Mouse (Mus musculus) WW6 (cell line): ENCODE data around the gene Dtx1.

Experiments used
- DNase-seq: peaks from one replicate; pipeline ENCODE4 v3.0.0-alpha.2; 2013; ENCODE audit warnings: low read depth, low spot score

The Dtx1 gene

DNA sequence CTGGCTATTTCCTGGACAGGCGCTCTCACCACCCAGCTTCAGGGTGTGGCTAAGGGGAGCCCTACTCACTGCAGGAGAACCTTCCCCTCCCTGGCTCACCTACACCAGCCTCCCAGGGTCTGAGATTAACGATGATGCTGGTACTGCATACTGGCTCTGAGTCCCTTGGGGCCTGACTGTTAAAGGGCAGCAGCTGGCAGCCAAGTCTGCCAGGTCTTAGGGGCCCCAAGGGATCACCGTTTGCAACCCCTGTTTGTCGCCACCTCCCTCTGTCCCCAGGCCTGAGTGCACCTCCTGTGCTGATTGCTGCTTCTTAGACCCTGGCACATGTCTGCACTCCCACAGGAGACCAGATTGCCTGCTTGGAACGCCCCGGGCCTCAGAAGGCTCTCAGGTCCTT is 7.3 kb downstream of the Dtx1 start:
- no peak for DNase-seq

DNA sequence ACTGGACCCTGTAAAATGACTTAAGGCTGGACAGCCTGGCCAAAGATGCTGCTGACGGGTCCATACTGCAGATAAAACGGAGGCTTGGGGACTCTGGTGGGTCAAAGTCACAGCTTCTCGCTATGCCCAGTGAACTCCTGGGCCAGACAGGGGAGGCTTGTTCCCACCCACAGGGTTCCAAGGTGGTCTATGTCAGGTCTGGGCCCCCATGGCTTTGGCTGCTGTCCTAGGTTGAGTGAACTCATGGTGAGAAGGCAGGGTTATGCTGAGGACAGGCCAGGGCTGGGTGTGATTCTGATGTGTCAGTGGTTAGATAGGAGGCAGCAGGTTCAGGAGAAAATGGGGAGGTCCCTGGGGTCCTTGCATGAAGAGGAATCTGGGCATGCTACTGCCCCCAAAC is 8.1 kb downstream of the Dtx1 start:
- DNase-seq, result no peak

DNA sequence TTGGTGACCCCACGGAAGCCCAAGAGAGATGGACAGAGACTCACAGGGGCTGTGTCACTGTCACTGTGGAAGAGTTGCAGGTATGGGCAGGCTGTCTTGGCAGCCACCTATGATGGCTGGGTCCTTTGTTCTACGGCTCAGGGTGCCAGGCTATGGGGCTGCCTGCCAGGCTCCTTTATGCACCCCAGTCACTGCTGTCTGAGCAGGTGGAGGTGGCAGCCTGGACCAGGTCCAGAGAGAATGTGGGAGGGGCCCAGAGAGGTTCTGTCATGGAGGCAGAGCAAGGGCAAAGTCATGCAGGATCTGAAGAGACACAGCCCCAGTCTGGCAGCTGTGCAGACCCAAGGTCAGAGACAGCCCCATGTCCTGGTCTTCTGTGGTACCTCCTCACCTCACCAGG is 8.8 kb downstream of the Dtx1 start:
- DNase-seq, result no peak

DNA sequence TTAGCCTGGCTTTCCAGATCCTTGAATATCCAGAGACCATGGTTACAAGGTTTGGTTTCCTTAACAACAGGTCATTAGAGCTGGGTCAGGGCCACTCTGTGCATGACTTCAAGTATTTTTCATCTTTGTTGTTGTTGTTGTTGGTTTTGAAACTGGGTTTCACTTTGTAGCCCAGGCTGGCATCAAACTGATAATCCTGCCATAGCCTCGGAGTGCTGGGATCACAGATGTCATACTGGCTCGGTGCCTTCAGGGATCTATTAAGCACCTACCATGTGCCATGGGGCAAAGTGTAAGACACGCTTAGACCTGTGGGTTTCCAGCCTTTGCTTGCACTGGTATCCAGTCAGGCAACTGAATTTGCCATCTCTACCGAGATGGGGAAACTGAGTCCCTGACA is 9.3 kb downstream of the Dtx1 start:
- no peak for DNase-seq

DNA sequence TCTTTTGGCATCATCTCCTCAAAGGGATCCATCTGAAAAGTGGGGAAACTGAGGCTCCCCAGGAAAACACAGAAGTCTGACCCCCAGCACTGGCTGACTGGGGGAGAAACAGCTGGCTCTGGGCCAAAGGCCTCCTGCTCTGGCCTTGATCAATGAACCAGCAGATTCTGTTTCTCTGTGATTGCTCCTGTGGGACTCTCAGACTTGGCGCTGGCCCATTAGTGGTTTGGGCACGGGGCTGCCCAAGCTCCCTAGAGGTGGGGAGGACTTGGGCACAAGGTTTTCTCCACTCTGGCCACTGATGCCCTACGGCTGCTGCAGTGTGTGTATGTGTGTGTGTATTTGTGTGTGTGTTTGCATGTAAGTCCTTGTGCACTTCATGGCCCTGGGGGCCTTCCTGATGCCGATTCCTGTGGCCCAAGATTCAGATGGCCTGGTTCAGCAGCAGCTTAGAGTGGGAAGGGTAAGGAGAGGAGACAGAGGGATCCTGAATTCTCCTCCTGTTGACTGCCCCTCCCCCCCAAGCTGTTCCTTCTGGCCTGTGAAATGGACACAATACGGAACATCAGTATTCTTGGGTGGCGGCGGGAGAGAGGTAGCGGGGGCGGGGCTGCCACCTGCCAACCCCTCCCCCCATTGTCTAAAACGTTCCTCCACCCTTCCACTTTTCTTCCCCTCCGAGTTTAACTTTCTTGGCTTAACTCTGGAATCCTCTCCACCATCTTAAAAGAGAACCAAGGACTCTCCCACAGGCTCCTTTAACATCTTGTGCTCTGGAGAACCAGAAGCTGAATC is 10.5 kb downstream of the Dtx1 start:
- DNase-seq, result no peak

DNA sequence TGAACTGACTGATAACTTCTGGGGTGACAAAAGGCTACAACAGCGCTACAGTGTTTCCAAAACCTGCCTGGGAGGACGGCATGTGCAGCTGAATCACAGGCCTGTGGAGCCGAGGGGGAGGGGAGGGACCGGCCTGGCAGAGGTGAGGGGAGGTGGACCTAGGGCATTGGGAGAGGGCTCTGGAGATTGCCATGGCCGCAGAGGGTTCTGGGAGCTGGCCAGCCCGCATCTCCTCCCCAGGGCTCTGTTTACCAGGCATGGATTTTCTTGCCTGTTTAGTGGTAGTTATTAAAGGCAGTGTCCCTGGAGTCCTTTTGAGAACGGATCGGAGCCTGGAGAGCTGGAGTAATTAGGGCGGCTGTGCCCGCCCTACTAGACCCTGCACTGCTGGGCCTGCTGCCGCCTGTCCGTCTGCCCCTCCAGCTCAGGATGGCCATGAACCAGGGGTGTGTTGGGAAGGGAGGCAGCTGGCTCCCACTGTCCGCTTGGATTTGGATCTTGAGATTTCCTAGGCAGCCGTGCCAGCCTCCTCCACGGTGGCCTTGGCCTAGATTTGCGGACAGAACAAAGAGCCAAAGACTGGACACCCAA is 12.8 kb downstream of the Dtx1 start:
- DNase-seq, result no peak

DNA sequence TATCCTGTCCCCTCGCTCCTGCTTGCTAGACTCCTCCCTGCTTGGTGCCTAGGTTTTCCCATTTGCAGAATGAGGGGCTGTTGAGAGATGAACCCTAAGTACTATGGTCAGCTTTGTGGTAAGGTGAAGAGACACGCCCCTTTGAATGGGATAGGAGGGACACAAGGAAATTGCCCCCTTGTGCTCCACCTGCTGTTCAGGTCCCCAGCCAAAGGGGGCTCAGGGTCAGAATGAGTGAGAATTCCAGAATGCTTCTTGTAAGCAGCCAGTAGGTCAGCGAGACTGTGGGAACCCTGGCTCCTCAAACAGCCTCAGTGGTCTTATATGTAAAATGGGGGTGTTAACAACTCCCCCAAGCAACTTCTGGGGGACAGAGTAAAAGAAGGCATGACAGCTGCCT is 13.5 kb downstream of the Dtx1 start:
- no peak for DNase-seq

DNA sequence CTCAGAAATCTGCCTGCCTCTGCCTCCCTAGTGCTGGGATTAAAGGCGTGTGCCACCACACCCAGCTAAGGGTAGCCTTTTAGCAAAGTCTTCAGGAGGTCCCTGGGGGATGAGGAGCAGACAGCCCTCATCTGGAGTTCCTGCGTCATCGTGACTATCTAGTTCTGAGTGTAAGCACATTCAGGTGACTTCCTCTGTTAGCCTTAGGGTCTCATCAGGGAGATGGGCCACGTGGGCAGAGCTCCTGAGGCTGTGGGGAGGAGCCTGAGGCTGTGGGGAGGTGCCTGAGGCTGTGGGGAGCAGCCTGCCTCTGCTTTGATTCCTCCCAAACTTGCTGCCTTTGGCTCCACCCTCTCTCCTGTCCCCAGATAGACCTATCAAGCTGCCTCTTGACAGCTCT is 14.9 kb downstream of the Dtx1 start:
- no peak for DNase-seq

DNA sequence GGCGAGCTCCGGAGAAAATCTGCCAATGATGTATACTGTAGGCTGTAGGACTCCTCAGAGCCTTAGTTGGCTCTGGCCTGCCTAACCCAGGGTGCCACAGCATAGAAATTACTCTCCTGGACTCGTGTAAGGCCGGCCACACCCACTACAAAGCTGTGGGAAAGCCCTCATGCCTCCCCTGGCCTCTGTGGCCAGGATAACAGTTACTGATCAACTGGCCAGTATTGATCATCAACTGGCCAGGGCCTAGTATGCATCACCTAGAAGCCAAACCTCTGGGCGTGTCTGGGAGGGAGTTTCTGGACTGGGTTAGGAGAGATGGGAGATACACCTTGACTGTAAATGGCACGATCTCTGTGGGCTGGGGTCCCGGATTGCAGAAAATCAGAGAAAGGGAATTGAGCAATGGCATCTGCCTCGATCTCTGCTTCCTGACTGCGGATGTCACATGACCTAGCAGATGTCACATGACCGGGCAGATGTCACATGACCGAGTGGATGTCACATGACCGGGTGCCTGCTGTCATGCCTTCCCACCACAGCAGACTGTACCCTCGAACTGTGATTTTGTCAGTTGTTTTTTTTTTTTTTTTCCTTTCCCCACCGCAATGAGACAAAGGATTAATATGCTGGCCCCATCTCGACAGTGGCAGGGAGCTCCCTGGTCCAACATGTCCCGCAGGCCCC is 15.5 kb downstream of the Dtx1 start:
- DNase-seq, result no peak

DNA sequence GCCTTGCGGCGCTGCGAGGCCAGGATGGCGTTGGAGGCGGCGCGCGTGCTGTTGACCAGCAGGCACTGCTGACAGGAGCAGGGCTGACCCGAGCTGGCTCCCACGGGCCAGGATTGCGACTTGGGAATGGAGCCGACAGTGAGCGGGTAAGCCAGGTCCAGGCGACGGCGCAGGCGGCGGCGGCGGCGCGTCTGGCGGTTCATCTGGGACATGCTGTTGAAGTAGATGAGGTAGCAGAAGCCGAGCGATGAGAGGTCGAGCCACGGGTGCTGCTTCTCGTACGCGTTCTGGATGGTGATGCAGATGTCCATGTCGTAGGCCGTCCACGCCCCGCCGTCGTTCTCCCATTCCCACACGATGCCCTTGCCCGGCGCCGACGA is 17.0 kb downstream of the Dtx1 start:
- no peak for DNase-seq

DNA sequence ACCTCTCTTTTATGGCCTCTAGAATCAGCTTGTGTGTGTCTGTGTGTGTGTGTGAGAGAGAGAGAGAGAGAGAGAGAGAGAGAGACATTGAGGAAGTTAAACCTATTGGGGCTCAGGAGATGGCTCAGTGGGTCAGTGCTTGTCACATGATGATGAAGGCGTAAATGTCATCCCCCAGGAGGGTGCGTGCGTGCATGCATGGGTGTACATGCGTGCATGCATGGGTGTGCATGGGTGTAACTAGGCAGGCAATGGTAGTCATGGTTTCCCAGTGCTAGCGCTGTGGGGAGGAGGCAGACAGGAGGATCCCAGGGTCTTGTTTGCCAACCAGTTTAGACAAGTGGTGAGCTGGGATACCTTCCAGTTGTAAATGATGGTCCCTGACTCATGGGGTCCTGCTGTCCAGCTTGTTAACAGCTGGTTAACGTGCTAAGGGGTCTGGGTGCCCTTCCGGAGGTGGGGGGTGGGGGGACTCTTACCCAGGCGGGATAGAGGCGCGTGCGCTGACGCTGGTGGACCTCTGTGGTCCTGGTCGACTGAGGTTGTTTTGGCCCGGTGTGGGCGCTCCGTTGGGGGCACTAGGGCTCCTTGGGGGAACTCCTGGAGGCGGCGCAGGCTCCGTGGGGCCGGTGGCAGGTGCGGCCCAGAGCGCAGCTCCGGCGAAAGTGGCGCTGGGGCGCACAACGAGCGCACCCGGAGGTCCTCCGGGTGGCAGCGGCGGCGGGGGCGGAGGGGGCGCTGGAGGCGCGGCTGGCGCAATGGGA is 17.6 kb downstream of the Dtx1 start:
- no peak for DNase-seq

DNA sequence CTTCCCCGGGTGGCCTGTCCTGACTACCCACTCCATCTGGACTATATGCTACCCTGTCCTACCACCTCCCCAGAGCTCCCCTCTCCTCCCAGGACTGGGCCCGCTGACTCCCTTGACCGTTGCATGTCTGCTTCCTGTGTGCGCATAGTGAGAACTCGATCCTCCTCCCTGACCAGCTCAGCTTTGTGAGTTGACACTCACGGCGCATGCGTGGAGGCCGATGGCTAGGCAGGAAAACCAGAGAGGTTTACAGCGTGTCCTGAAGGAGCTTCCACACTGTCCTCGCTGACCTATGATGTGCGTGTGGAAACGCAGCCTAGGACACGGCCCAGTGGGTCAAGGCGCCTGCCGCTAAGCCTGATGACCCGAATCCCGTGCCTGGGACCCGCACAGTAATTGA is 19.7 kb downstream of the Dtx1 start:
- no peak for DNase-seq

DNA sequence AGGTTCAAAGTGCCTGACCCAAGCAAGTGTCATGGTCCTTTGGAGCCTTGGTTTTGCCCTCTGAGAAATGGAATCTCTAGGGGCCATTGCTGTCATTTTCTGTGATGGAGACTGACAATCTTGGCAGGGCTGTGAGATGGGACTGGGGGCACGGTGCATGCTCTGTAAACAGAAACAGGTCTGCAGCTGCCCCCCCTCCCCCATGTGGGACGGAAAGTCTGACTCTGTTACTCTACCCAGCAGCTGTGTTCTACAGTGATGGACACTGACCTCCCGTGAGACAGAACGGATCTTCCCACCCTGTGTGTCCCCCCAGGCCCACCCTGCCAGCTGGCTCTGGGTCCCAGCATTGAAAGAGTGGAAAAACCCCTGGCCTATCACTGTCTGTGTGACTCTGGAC is 21.3 kb downstream of the Dtx1 start:
- no peak for DNase-seq

DNA sequence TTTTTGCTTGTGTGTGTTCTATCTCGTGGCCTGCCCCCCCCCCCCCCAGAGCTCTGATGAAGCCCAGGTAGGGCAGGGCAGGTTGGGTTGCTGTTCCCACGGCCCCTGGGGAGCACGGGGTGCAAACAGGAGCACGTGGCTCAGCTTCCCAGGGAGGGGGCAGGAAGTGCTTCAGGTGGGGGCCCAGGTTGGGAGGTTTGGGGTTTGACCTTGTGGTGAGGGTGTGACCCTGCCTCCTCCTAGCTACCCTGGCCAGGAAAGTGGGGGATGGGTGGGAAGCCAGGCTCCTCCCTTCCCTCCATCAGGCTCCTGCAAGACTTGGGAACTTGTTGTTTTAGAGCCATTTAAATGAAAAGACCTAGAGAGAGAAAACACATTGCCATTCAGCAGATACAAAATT is 23.3 kb downstream of the Dtx1 start:
- no peak for DNase-seq

DNA sequence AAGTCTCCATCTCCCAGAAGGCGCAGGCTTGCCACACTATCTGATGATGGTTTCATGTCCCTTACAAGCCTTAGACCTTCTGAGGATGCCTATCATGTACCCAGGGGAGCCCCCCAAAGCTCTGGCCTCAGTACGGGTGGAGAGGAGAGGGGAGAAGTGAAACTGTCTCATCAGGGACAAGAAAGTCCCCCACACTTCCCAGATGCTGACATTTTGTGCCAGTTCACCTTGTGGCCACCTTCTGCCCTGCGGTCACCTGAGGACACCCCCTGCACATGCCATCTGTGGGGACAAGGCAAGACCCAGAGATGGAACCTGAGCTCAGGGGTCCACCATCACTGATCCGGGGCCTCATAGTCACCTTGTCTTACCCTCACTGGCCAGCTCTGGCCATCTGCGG is 23.8 kb downstream of the Dtx1 start:
- no peak for DNase-seq

DNA sequence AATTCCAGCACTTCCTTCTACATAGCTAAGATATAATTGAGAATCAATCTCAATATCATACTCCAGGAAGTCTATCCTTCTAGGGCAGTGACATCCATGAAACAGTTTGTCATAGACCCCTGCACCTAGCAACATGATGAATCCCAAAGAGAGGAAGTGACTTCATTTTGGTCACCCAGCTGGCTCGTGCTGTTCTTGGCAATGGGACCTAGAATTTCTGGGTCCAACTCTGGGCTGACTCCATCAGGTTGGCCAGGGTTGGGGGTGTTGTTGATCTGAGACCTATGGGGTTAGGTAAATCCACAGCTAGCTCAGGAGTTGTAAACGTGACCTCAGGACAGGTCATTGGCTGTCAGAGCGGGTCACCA is 24.3 kb downstream of the Dtx1 start:
- DNase-seq, result no peak

DNA sequence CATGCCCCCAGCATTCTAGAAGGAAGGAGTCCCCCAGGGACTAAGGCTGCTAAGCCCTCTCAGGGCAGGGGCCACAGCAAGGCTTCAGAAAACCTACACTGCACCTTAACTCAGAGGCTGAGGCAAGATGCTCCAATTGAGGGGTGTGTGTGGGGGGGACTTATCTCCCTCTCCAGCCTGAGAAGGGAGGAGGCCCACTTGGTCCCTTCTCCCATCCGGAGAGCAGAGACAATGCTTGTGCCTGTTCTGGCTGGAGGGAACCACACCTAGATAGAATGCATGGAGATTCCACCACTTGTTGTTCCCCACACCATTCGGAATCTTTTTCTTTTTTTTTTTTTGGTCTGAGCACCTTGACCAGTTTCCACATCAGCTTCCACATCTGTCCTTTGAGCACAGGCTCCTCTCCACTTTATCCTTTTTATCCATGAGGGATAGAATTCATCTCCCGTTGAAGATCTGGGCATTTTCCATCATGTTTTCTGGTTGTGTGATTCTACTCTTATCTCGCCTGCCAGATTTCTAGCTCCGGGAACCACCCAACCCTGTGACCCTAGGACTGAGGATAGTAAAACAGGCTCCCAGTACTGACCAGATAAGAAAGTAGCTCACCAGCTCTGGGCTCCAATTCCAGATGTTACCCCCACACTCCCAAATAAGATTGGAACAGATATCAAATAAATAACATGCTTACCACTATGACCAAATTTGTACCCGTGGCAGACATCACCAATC is 24.8 kb downstream of the Dtx1 start:
- no peak for DNase-seq

DNA sequence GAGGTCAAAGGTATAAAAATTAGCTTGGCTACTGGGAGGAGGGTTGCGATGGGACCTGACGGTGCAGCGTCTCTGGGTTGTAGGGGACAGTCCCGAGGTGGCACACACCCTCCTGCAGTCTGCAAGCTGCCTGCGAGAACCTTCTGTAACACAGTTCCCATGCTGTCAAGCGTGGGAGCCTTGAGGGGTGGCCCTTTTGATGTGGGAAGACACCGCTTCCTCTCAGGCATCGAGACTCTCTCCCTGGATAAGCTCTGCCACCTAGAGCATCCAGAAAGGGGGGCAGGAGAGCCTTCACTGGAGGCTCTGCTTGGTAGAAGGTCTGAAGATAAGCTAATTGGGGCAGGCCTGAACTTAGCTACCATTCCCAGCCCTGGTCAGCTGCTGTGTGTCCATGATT is 26.0 kb downstream of the Dtx1 start:
- DNase-seq, result no peak

DNA sequence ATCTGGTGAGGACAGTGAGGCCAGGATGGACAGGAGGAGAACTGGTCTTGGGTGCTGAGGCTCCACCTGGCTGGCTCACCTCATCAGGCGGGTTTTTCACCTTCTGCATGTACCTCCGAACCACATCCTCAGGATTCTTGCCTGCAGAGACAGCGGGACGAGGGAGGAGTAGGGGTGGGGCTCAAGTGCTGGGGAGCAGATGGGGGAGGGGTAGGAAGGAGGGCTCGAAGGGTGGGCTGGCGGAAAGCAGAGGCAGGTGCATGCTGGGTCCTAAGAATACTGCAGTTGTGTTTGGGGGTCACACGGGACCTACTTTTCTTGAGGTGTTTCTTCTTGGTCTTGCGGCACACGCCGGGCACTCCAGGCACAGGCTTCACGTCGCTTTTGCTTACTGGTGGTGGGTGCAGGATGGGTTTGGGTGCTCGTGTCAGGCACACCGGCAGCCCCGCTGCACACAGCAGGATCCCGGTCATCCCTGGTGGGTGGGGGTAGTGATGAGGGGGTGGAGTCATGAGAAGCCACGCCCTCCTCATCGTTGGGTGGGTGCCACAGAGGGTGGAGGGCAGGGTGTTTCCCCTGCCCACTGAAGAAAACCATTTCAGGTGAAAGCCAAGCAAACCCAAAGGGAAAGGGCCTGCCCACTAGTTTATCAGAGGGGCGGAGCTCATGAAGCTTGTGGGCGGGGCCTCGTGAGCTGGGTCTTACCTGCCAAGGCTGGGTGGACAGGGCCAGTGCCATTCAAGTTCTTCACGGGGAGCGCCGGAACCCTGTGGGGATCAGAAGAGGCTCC is 28.6 kb downstream of the Dtx1 start:
- no peak for DNase-seq

DNA sequence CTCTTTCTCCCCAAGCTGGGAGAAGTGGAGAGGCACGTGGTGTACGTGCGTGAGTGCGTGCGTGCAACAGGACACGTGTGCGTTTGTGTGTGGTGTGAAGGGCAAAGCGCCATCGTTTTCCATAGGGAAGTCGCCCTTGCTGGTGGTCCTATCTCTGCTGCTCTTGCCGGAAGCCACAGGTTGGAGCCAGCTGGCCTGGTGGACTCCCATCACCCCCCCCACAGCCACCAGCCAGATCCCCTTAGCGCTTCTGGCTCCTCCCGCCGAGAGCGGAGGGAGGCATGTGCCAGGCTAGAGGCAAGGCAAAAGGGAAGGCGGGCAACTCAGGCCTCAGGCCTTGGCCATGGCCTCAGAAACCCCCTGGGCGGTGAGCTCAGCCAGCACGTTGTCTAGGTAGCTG is 30.8 kb downstream of the Dtx1 start:
- DNase-seq, result no peak
